In genomic region chr13:52792242-52792844, GRCm38 (mm10) we compare ENCODE assay signal across 14 mouse cellular contexts.
"Had no signal": no experiment of that assay in that cellular context is flagged by ENCODE, and none has a peak within 500 bp of the region (broad histone marks: within the 10 kb centered on the region; RNA-seq: fewer than 3 reads in every experiment).

No protein-coding gene starts in this region.

- H3K27ac ChIP-seq: midbrain, embryonic 10.5 days; midbrain, embryonic 12.5 days; neural tube, embryonic 13.5 days had no signal

- H3K9me3 ChIP-seq: midbrain, embryonic 10.5 days; midbrain, embryonic 12.5 days; neural tube, embryonic 13.5 days had no signal

- H3K4me2 ChIP-seq: lung, embryonic 14.5 days; midbrain, embryonic 12.5 days; neural tube, embryonic 13.5 days had no signal

- DNase-seq: lung, adult 18-20 months; lung, embryonic 14.5 days; lung, postnatal 10 days; lung, postnatal 4 days; midbrain, embryonic 14.5 days; right cerebral cortex, postnatal 14 days; thymus, adult 18-20 months; thymus, postnatal 14 days; thymus, postnatal 36 days had no signal

- H3K4me1 ChIP-seq: midbrain, embryonic 10.5 days; midbrain, embryonic 12.5 days; neural tube, embryonic 13.5 days had no signal

- H3K4me3 ChIP-seq: midbrain, embryonic 10.5 days; midbrain, embryonic 12.5 days; myocyte; neural tube, embryonic 13.5 days had no signal

- H3K36me3 ChIP-seq: midbrain, embryonic 10.5 days; midbrain, embryonic 12.5 days; neural tube, embryonic 13.5 days had no signal

- H3K9ac ChIP-seq: lung, embryonic 14.5 days; midbrain, embryonic 12.5 days; neural tube, embryonic 13.5 days had no signal

- ATAC-seq: midbrain, embryonic 16.5 days had no signal

- H3K27me3 ChIP-seq: midbrain, embryonic 12.5 days; neural tube, embryonic 13.5 days had no signal
